8 mouse cellular contexts compared by ENCODE assay signal in the genomic region with DNA sequence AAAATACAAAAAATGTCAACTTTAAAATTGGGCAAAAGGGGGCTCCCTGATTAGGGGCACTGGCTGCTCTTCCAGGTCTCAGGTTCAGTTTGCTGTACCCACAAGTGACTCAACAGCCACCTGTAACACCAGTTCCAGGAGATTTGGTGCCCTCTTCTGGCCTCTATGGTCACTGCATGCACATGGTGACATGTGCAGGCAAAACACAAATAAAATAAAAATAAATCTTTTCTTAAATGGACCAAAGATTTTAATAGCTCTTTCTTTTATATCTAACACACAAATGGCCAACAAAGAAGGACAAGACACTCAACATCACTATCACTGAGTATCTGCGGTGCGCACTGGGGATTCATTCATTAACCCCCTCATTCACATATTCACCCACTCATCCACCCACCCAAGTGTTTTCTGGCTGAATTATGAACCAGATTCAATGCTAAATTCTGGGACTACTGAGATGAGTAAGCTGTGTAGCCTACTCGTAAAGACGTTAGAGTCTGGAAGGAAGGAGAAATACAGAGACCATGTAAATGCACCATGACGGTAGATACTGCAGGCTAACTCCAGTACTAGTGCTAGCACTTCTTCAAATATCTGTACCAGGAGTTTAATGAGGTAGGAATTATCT. TPM values are rescaled to one million over a fixed set of nuclear protein-coding genes. Genes with fewer than 3 reads are reported as not detected.
DNase-seq lines count a peak whose midpoint lies in the region; ATAC-seq and TF ChIP-seq lines count a peak whose summit lies in the region.

No protein-coding gene starts in this region.

- no peak for TF ChIP-seq POLR2A in lung, adult 2 months (IDR thresholded peaks at IDR 0.05; ENCODE audit: borderline replicate concordance, extremely low read depth, low read depth, low read length)

- H3K27ac ChIP-seq in kidney, postnatal 0 days, result no peak overlapping the region
- H3K27ac ChIP-seq in kidney, embryonic 14.5 days (ENCODE audit: low read depth, low read length), result no peak overlapping the region

- WGBS in kidney, postnatal 0 days, result 85% methylated on average over 5 of the region's 5 CpGs
- 92% methylated on average over 5 of the region's 5 CpGs for WGBS in kidney, embryonic 14.5 days
- 91% methylated on average over 5 of the region's 5 CpGs for WGBS in lung, adult 2 months

- DNase-seq in kidney, postnatal 0 days (ENCODE audit: low spot score), result no peak
- DNase-seq in NIH3T3 (ENCODE audit: low read depth), result peak; percentile 68
- peak; percentile 69 for DNase-seq in c-Kit-positive CD71-positive TER-119-positive erythroid progenitor cells, embryonic 14.5 days (ENCODE audit: low spot score)
- peak; percentile 64 for DNase-seq in heart, postnatal 4 days
- peak; percentile 52 for DNase-seq in lung, adult 2 months
- DNase-seq in spleen, adult 12 weeks (ENCODE audit: low spot score), result peak; percentile 67
- DNase-seq in urinary bladder, postnatal 10 days (ENCODE audit: low spot score), result no peak

- H3K4me2 ChIP-seq in kidney, postnatal 0 days (ENCODE audit: low read length), result no peak overlapping the region
- H3K4me2 ChIP-seq in kidney, embryonic 14.5 days (replicated peaks; ENCODE audit: low read depth, low read length), result no peak overlapping the region

- H3K9me3 ChIP-seq in kidney, postnatal 0 days (replicated peaks; ENCODE audit: low read length), result no peaks in the 10 kb centered on the region
- H3K9me3 ChIP-seq in kidney, embryonic 14.5 days (ENCODE audit: control insufficient read depth, low read length), result no peaks in the 10 kb centered on the region

- TF ChIP-seq CTCF in kidney, postnatal 0 days (IDR thresholded peaks at IDR 0.05; ENCODE audit: low read depth), result peak; percentile 72
- TF ChIP-seq CTCF in lung, adult 2 months (IDR thresholded peaks at IDR 0.05; ENCODE audit: insufficient read depth, low read length), result peak; percentile 63

- peaks cover 7% of the 10 kb centered on the region; the same call in 1 of the 2 replicates for H3K4me1 ChIP-seq in kidney, postnatal 0 days (replicated peaks; ENCODE audit: insufficient read depth, low read length)
- H3K4me1 ChIP-seq in kidney, embryonic 14.5 days (ENCODE audit: control insufficient read depth, insufficient read depth, low read length), result peaks cover 30% of the 10 kb centered on the region
- H3K4me1 ChIP-seq in lung, adult 2 months (ENCODE audit: control insufficient read depth, insufficient read depth, low read length), result peaks cover 4% of the 10 kb centered on the region

- ATAC-seq in kidney, postnatal 0 days (replicated peaks; ENCODE audit: low FRiP score, low read depth), result no peak
- ATAC-seq in kidney, embryonic 14.5 days (ENCODE audit: low FRiP score, low TSS enrichment), result no peak

- H3K4me3 ChIP-seq in kidney, postnatal 0 days (replicated peaks; ENCODE audit: low read depth, low read length), result no peak overlapping the region
- H3K4me3 ChIP-seq in kidney, embryonic 14.5 days (ENCODE audit: low read length), result no peak overlapping the region
- no peak overlapping the region for H3K4me3 ChIP-seq in lung, adult 2 months (replicated peaks; ENCODE audit: extremely low read depth, low read depth, low read length)

- no peaks in the 10 kb centered on the region for H3K36me3 ChIP-seq in kidney, postnatal 0 days (ENCODE audit: insufficient read depth, low read length)
- H3K36me3 ChIP-seq in kidney, embryonic 14.5 days (ENCODE audit: control insufficient read depth, insufficient read depth, low read length), result no peaks in the 10 kb centered on the region

- no peaks in the 10 kb centered on the region for H3K27me3 ChIP-seq in kidney, postnatal 0 days (ENCODE audit: insufficient read depth, low read length)
- H3K27me3 ChIP-seq in kidney, embryonic 14.5 days (ENCODE audit: control insufficient read depth, insufficient read depth, low read length), result no peaks in the 10 kb centered on the region

- H3K9ac ChIP-seq in kidney, postnatal 0 days (ENCODE audit: low read depth, low read length), result no peak overlapping the region
- no peak overlapping the region for H3K9ac ChIP-seq in kidney, embryonic 14.5 days (ENCODE audit: low read depth, low read length)

RNA-seq across cellular contexts. Expression of gene Rnf34, which starts 44.3 kb away (rescaled TPM):
- 33.3 and 33.9 TPM in 2 replicates for polyA plus RNA-seq in kidney, postnatal 0 days (2015; fragmentation: Nextera tagmentation; extraction: Ambion mirVana)
- polyA plus RNA-seq in kidney, embryonic 14.5 days (2014; fragmentation: Nextera tagmentation; extraction: Ambion mirVana), result 33.4 and 35.1 TPM in 2 replicates
- 10 to 100 TPM; 32.6 to 34.0 TPM for total RNA-seq in heart, postnatal 4 days (2021)
- 7.8 and 9.6 TPM in 2 replicates for polyA plus RNA-seq in lung, adult 2 months (2012; rRNA removed)

Comparison
In these comparisons a context has a peak if more than half of its experiments do, and no peak if none do; other contexts are left out.
1. DNase-seq: peak in NIH3T3 (single experiment), c-Kit-positive CD71-positive TER-119-positive erythroid progenitor cells, embryonic 14.5 days (single experiment), heart, postnatal 4 days (single experiment), lung, adult 2 months (single experiment) and spleen, adult 12 weeks (single experiment); none in kidney, postnatal 0 days (single experiment) and urinary bladder, postnatal 10 days (single experiment).